Mouse (Mus musculus): ENCODE results near the gene Slc22a3.

The Slc22a3 gene

GRCm38 (mm10) chr17:12507654-12508204, at the start of gene Slc22a3:
Gene Slc22a3, minus strand, starts transcription at chr17:12507704.
- DNase-seq (ENCODE audit: low spot score): no peak

- DNase-seq (ENCODE audit: low spot score): peak; percentile 32
Measured at GRCm38 (mm10) chr17:12534353-12535145, 27.0 kb upstream of the Slc22a3 start.

GRCm38 (mm10) chr17:12532115-12532514, 24.6 kb upstream of the Slc22a3 start:
- DNase-seq (ENCODE audit: low spot score): peak; percentile 24

- DNase-seq (ENCODE audit: low spot score): no peak
Measured at GRCm38 (mm10) chr17:12530081-12530480, 22.6 kb upstream of the Slc22a3 start.

DNA sequence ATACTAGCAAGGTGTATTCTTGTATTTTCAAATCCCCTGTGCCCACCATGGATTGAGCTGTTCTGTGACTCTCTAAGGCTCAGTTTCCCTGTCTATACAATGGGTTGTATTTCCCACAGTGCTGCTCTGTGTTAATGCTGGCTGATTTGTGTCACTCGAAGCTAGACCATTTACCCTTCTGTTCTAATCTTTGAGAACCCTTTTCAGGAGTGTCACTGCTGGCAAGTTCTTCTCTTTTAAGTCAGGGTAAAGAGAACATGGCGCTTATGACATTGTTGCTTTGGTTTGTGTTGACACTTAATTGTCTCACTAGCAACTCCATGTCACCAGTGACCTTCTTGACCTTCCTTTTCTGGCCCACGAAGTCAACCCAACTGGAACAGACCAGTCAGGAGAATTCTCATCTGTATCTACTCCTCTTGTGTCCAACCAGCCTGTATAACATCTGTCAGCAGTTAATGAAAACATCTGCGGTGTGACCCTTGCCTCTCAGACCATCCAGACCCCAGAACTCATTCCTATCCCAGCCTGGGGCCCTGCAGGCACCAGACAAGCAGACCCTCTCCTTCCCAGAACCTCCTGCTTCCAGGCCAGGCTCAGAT, 22.0 kb upstream of the Slc22a3 start:
- no peak for DNase-seq (ENCODE audit: low spot score)

GRCm38 (mm10) chr17:12519089-12519488, 11.6 kb upstream of the Slc22a3 start:
- no peak for DNase-seq (ENCODE audit: low spot score)

DNA sequence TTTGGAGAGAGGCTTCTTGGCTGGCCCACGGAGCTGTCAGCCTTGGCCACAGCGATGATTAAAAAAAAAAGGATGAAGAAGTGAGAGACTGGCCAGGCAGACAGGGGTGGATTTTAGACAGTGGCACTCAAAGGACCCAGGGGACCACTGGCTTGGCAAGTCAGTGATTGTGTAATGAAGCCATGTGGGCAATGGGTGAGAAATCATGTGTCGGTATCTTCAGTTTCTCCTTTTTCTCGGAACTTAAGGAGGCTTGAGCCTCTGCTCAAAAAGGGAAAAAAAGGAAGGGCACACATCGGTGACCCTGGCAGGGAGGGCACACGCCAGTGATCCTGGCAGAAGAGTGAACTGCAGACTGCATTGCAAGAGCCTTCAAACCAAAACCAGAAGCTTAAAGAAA, 10.7 kb upstream of the Slc22a3 start:
- DNase-seq (ENCODE audit: low spot score): no peak

DNA sequence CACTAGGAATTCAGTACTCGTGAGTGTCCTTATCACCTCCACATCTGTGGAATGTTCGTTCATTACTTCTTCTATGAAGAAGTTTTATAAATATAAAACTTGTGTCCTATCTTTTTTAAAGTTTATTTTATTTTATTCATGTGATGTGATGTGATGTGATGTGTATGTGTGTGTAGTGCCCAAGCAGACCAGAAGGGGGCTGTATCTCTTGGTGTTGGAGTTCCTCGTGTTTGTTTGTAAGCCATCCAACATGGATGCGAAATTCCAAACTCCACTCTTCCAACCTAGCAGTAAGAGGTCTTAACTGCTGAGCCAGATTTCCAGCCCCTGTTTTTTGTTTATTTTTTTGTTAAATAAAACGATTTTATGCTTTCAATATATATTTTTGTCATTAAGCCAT, 6.5 kb upstream of the Slc22a3 start:
- DNase-seq (ENCODE audit: low spot score): no peak

GRCm38 (mm10) chr17:12513107-12513923, 5.8 kb upstream of the Slc22a3 start:
- DNase-seq (ENCODE audit: low spot score): no peak

- DNase-seq (ENCODE audit: low spot score): no peak
Measured at GRCm38 (mm10) chr17:12511193-12511592, 3.7 kb upstream of the Slc22a3 start.

DNA sequence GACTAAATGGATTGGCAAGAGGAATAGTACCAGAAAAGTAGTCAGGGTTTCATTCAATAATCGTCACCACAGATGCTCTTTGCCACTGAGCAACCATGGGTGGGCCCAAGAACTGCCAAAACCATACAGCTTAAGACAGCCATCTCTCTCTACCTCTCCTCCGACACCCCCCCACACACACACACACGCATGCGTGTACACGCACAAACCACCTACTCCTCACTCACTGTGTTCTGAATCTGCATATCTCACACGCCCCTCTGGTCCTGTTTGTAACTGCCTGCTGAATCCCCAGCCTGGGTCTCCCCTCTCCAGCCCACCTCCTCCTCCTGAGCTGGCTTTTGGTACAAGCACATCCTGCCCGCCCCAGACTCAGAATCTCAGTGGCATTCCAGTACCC, 872 bp upstream of the Slc22a3 start:
- DNase-seq (ENCODE audit: low spot score): no peak

GRCm38 (mm10) chr17:12506903-12507563, 471 bp downstream of the Slc22a3 start:
- DNase-seq (ENCODE audit: low spot score): no peak

DNA sequence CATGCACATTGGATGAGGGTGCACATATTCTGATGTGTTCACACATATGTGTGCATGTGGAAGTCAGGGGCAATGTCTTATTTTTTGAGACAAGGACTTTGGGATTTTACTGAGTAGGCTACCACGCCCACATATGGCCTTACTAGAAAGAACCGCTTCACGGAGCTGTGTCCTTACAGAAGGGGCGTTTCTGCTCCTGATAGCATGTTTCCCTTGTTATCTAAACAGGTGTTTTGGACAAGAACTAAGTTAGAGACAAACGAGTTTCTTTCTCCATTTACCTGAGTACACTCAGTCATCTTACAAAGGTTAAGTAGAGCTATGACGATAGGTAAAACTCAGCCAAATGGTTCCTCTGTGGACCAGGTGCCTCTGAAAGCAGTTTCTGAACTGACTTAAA, 1.8 kb downstream of the Slc22a3 start:
- DNase-seq (ENCODE audit: low spot score): no peak

DNA sequence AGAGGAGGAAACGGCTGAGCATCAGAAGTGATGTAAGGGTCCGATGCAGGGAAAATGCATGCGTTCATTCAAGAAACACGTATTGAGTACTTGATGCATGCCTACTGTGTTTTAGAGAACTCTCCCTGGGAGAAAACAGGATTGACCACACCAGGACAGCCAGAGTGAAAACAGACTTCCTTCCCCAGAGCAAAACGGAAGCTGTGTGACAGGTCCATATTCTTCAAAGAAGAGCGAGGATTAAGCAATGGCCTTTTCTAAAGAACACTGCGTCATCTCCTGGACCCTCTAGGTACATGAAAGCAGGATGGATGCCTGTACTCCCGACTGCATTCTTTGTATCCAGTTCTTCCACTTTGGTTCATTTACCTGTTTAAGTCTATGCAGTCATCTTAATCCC, 8.1 kb downstream of the Slc22a3 start:
- no peak for DNase-seq (ENCODE audit: low spot score)

- no peak for DNase-seq (ENCODE audit: low spot score)
Measured at GRCm38 (mm10) chr17:12495558-12495957, 11.9 kb downstream of the Slc22a3 start.

DNA sequence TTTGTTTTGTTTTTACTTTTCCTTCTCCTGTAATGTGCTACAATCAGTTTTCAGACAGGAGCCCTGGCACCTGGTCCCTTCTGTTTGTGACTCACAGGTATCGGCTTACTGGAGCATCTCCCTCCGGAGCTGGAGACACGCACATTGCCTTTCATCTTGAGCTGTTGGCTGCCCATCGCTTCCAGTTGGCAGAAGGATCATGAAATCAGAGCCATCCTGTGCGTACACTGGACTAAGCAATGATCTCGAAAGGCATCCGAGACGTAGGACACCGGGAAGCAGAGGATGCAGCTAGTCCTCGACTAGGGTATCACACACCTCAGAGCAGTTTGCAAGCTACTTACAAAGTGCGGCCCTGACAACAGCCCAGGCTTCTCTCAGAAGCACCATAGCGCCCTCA, 15.9 kb downstream of the Slc22a3 start:
- DNase-seq (ENCODE audit: low spot score): no peak

GRCm38 (mm10) chr17:12489888-12490287, 17.6 kb downstream of the Slc22a3 start:
- DNase-seq (ENCODE audit: low spot score): no peak

- DNase-seq (ENCODE audit: low spot score): no peak
Measured at GRCm38 (mm10) chr17:12485657-12486056, 21.8 kb downstream of the Slc22a3 start.

DNA sequence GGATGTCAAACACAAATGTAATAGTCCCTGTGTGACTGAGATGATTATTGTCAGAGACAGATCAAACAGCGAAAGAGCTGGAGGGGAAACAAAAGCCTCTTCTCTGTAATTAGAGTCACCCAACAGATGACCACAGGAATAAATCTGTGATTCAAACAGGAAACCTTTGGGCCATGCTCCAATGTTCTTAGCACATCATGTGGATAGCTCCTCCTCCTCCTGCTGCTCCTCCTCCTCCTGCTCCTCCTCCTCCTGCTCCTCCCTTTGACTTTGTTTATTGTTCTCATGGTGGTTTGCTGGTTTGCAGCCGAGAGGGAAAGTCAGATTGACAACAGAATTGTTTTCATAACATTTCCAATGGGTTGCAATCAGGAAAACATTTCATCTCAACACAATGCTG, 28.1 kb downstream of the Slc22a3 start:
- DNase-seq (ENCODE audit: low spot score): no peak

- no peak for DNase-seq (ENCODE audit: low spot score)
Measured at GRCm38 (mm10) chr17:12474509-12475083, 32.9 kb downstream of the Slc22a3 start.

DNA sequence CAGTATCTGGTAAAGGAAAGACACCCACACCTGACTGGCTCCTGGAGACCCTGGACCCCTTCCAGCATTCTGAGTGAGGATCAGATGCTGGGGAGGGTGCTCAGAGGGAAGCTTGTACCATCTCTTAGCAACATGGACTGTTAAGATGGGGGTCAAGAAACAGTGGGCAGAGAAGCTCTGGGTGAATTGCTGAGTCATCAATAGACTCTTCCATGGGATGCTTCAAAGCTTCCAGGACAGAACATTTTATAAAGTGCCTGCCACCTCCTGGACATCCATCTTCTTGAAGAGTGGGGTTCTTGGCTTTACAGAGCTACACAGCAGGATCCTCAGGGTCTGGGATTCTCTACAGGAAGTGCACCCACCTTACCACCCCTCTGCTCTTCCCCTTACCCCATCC, 35.0 kb downstream of the Slc22a3 start:
- no peak for DNase-seq (ENCODE audit: low spot score)

GRCm38 (mm10) chr17:12468745-12469144, 38.8 kb downstream of the Slc22a3 start:
- no peak for DNase-seq (ENCODE audit: low spot score)
